Mouse (Mus musculus): ENCODE results near the gene Vars2.

DNA sequence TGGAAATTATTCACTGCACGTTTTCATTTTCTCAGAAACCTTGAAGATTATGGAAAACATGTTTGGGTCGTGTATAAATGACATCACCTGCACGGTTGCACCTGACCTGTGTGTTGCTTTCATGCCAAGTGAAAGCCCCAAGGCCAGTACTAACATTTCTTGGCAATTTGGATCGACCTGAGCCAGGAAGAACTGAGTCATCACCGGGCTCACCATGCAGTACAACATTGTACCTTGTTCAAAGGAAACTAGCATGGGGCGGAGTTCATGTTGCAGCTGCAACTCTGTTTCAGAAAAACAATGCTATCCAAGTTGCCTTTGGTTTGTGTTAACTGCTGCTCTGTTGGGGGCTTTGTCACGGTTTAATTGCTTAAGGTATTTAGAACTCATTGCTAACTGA is 40.5 kb upstream of the Vars2 start:
- TF ChIP-seq POLR2A (IDR thresholded peaks at IDR 0.05; ENCODE audit: insufficient read length, low read depth): no peak
- TF ChIP-seq SRF (IDR thresholded peaks at IDR 0.05; ENCODE audit: control insufficient read depth, insufficient read length, low read depth): no peak
- no peak for TF ChIP-seq E2F4 (IDR thresholded peaks at IDR 0.05; ENCODE audit: insufficient read depth)
- TF ChIP-seq CEBPB (IDR thresholded peaks at IDR 0.05; ENCODE audit: insufficient read depth, poor library complexity, severe bottlenecking): no peak
- no peak for TF ChIP-seq TCF12 (IDR thresholded peaks at IDR 0.05; ENCODE audit: insufficient read depth, poor library complexity, severe bottlenecking)
- TF ChIP-seq POLR2AphosphoS2 (IDR thresholded peaks at IDR 0.05; ENCODE audit: insufficient read length, low read depth): no peak
- TF ChIP-seq MYOG (IDR thresholded peaks at IDR 0.05; ENCODE audit: control insufficient read depth in 1 of 3, insufficient read depth in 1 of 3, insufficient read length in 2 of 3, low read depth in 2 of 3): no peak
- TF ChIP-seq USF1 (IDR thresholded peaks at IDR 0.05; ENCODE audit: low read depth): no peak
